Mouse (Mus musculus) hindbrain, embryonic 10.5 days (tissue): ENCODE data around the gene Tjp1. TPM values are rescaled to one million over a fixed set of nuclear protein-coding genes. Genes with fewer than 3 reads are reported as not detected.

ENCODE experiments used
- DNase-seq: peaks from one replicate; pipeline ENCODE4 v3.0.0-alpha.2; 2017; ENCODE audit warnings: low spot score
- H3K27ac ChIP-seq: fragments of 300-500 bp; sonication (generic); 2 replicates; pipeline ENCODE4 v1.5.1; 2016; ENCODE audit warnings: mild to moderate bottlenecking, moderate library complexity
- H3K27me3 ChIP-seq: fragments of 300-500 bp; sonication (generic); 2 replicates; pipeline ENCODE4 v1.6.1; 2016; ENCODE audit warnings: mild to moderate bottlenecking; ENCODE audit not compliant: poor library complexity, insufficient read depth, severe bottlenecking
- H3K36me3 ChIP-seq: fragments of 300-500 bp; sonication (generic); 2 replicates; pipeline ENCODE4 v1.6.1; 2016; ENCODE audit warnings: mild to moderate bottlenecking, moderate library complexity
- H3K4me1 ChIP-seq: fragments of 300-500 bp; sonication (generic); replicated peaks from 2 replicates; pipeline ENCODE4 v1.6.1; 2016; ENCODE audit warnings: mild to moderate bottlenecking
- H3K4me3 ChIP-seq: fragments of 300-500 bp; sonication (generic); 2 replicates; pipeline ENCODE4 v1.5.1; 2016; ENCODE audit warnings: mild to moderate bottlenecking, moderate library complexity
- H3K9me3 ChIP-seq: fragments of 300-500 bp; sonication (generic); 2 replicates; pipeline ENCODE4 v1.6.1; 2016; ENCODE audit warnings: mild to moderate bottlenecking, moderate library complexity
- WGBS: fragments of 180-500 bp; shearing (Covaris S2); methylation state at CpG from one replicate; pipeline ENCODE4 v1.1.7; 2016; 5-methylcytosine and 5-hydroxymethylcytosine counted together
- polyA plus RNA-seq: library from polyadenylated mRNA; unstranded; fragments of >200 nt; fragmentation: Nextera tagmentation; extraction: Ambion mirVana; gene quantifications from 2 replicates; pipeline ENCODE4 v1.2.1, GENCODE M21; 2016

The Tjp1 gene
- polyA plus RNA-seq, 1 experiment from 2014 or later, result 19.0 TPM

- Histone ChIP-seq H3K27me3 (0 out of 2 replicates have a peak, but pooled peaks cover 3% of the 10 kb centered on the region), H3K4me1 (peaks cover 10% of the 10 kb centered on the region), H3K27ac (no peak overlapping the region), H3K36me3 (no peaks in the 10 kb centered on the region), H3K9me3 (no peaks in the 10 kb centered on the region), H3K4me3 (no peak overlapping the region)
- 74% methylated on average over 3 of the region's 3 CpGs for WGBS
- DNase-seq, result no peak
Observed at GRCm38 (mm10) chr7:65472048-65472447, 55.5 kb downstream of the Tjp1 start.

- Histone ChIP-seq H3K4me3 (no peak overlapping the region), H3K9me3 (no peaks in the 10 kb centered on the region), H3K27me3 (0 out of 2 replicates have a peak, but pooled peaks cover 3% of the 10 kb centered on the region), H3K36me3 (no peaks in the 10 kb centered on the region), H3K4me1 (peaks cover 14% of the 10 kb centered on the region), H3K27ac (no peak overlapping the region)
- 89% methylated on average over 6 of the region's 6 CpGs for WGBS
- DNase-seq, result no peak
Observed at GRCm38 (mm10) chr7:65471406-65471805, 56.2 kb downstream of the Tjp1 start.

- no peak for DNase-seq
- H3K9me3 ChIP-seq, result no peaks in the 10 kb centered on the region
- no peaks in the 10 kb centered on the region for H3K36me3 ChIP-seq
- H3K4me1 ChIP-seq, result peaks cover 18% of the 10 kb centered on the region
- no peak overlapping the region for H3K4me3 ChIP-seq
- 35% methylated on average over 8 of the region's 8 CpGs for WGBS
- 0 out of 2 replicates have a peak, but pooled peaks cover 3% of the 10 kb centered on the region for H3K27me3 ChIP-seq
- H3K27ac ChIP-seq, result 0 out of 2 replicates have a peak overlapping the region, but pooled peaks have one; percentile 40
Observed at GRCm38 (mm10) chr7:65470214-65470613, 57.4 kb downstream of the Tjp1 start.

GRCm38 (mm10) chr7:65469666-65470065, 57.9 kb downstream of the Tjp1 start:
- H3K36me3 ChIP-seq, result no peaks in the 10 kb centered on the region
- peaks cover 18% of the 10 kb centered on the region for H3K4me1 ChIP-seq
- no peaks in the 10 kb centered on the region for H3K9me3 ChIP-seq
- no peak overlapping the region for H3K4me3 ChIP-seq
- DNase-seq, result no peak
- H3K27ac ChIP-seq, result no peak overlapping the region
- 0 out of 2 replicates have a peak, but pooled peaks cover 3% of the 10 kb centered on the region for H3K27me3 ChIP-seq
- WGBS, result 25% methylated on average over 6 of the region's 6 CpGs

DNA sequence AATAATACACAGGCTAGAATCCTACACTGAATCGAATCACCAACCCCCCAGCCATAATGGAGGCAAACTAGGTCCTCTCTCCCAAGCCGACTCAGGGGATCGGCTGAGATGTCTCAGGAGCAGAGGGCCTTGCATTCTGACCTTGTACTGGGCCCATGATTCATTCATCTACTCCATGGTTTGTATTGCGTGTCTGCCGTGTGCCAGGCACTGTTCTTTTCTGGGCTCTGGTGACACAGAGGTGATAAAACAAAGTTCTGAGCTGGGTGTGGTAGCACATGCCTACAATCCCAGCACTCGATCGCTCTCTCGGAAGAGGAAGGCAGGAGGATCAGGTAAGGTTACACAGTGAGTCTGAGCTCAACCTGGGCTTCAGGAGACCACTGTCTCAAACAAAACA, 59.4 kb downstream of the Tjp1 start:
- Histone ChIP-seq H3K4me3 (no peak overlapping the region), H3K27ac (no peak overlapping the region), H3K36me3 (no peaks in the 10 kb centered on the region), H3K9me3 (no peaks in the 10 kb centered on the region), H3K4me1 (peaks cover 18% of the 10 kb centered on the region), H3K27me3 (0 out of 2 replicates have a peak, but pooled peaks cover 3% of the 10 kb centered on the region)
- no peak for DNase-seq
- WGBS, result 89% methylated on average over 8 of the region's 8 CpGs

GRCm38 (mm10) chr7:65467306-65468021, 60.1 kb downstream of the Tjp1 start:
- DNase-seq, result no peak
- Histone ChIP-seq H3K36me3 (no peaks in the 10 kb centered on the region), H3K9me3 (no peaks in the 10 kb centered on the region), H3K4me1 (peaks cover 18% of the 10 kb centered on the region), H3K27ac (no peak overlapping the region), H3K4me3 (no peak overlapping the region), H3K27me3 (0 out of 2 replicates have a peak, but pooled peaks cover 3% of the 10 kb centered on the region)
- 84% methylated on average over 4 of the region's 4 CpGs for WGBS

DNA sequence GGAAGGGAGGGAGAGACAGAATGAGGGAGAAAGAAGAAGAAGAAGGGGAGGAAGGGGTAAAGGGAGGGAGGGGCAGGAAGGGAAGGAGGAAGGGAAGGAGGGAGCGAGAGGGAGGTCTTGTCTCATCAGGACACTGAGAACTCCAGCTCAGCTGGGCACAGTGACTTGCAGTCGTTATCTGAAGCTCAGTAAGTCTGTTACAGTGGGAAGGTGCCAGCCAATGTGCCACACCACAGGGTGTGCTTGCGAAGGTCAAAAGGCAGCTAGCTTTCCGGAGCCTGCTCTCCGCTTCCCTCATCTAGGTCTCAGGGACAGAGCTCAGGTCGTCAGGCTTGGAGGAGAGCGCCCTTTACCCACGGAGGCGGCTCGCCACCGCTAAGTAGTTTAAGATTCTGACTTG, 61.4 kb downstream of the Tjp1 start:
- Histone ChIP-seq H3K36me3 (no peaks in the 10 kb centered on the region), H3K9me3 (no peaks in the 10 kb centered on the region), H3K4me1 (peaks cover 18% of the 10 kb centered on the region), H3K27me3 (0 out of 2 replicates have a peak, but pooled peaks cover 4% of the 10 kb centered on the region), H3K27ac (no peak overlapping the region), H3K4me3 (no peak overlapping the region)
- no peak for DNase-seq
- 40% methylated on average over 11 of the region's 11 CpGs for WGBS

GRCm38 (mm10) chr7:65464518-65465037, 63.0 kb downstream of the Tjp1 start:
- Histone ChIP-seq H3K36me3 (no peaks in the 10 kb centered on the region), H3K27me3 (0 out of 2 replicates have a peak, but pooled peaks cover 4% of the 10 kb centered on the region), H3K4me3 (no peak overlapping the region), H3K9me3 (no peaks in the 10 kb centered on the region), H3K4me1 (peaks cover 10% of the 10 kb centered on the region), H3K27ac (no peak overlapping the region)
- no peak for DNase-seq
- WGBS, result 88% methylated on average over 3 of the region's 3 CpGs

GRCm38 (mm10) chr7:65463438-65463837, 64.1 kb downstream of the Tjp1 start:
- Histone ChIP-seq H3K27ac (no peak overlapping the region), H3K4me3 (no peak overlapping the region), H3K36me3 (no peaks in the 10 kb centered on the region), H3K4me1 (peaks cover 8% of the 10 kb centered on the region; the same call in 1 of the 2 replicates), H3K27me3 (0 out of 2 replicates have a peak, but pooled peaks cover 3% of the 10 kb centered on the region), H3K9me3 (no peaks in the 10 kb centered on the region)
- no peak for DNase-seq
- 86% methylated on average over 4 of the region's 4 CpGs for WGBS

DNA sequence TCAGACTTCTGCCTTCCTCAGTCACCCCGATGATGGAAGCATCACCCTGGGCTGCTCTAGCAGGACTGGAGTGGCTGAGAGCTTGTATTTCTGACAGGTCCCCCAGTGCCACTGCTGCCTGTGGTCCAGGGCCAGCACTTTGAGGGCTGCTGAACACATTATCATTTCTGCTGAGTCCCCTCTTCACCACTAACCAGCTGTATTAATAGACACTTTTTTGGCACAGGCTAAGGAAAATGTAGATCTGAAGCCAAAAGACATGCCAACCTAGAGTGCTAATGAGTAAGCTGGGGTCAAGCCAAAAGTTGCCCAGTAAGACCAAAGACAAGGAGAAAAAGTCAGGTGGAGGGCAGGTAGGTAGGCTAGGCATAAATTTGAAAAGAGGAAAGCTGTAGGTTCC, 66.2 kb downstream of the Tjp1 start:
- no peak for DNase-seq
- 83% methylated on average over 1 of the region's 1 CpGs for WGBS
- Histone ChIP-seq H3K27me3 (0 out of 2 replicates have a peak, but pooled peaks cover 3% of the 10 kb centered on the region), H3K27ac (no peak overlapping the region), H3K36me3 (no peaks in the 10 kb centered on the region), H3K4me3 (no peak overlapping the region), H3K4me1 (0 out of 2 replicates have a peak, but pooled peaks cover 4% of the 10 kb centered on the region), H3K9me3 (no peaks in the 10 kb centered on the region)

DNA sequence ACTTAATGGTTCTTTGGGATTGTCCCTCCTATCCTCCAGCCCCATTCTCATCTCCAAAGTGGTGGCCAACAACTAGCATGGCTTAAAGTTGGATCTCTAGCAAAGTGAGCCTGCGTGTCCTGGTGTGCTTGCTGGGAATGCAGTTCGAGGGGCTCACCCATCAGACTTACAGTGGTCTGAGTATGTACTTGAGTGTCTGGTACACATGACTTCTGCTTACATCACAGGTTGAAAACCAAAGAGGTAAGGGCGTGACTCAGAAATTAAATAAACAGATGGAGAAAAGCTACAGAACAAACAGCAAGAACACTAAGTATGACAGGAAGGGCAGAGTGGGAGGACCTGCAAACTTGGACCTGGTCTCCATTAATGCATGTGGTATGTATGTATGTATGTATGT, 67.4 kb downstream of the Tjp1 start:
- Histone ChIP-seq H3K4me3 (no peak overlapping the region), H3K9me3 (no peaks in the 10 kb centered on the region), H3K27me3 (0 out of 2 replicates have a peak, but pooled peaks cover 3% of the 10 kb centered on the region), H3K4me1 (no peaks in the 10 kb centered on the region; the same call in 1 of the 2 replicates), H3K27ac (no peak overlapping the region), H3K36me3 (no peaks in the 10 kb centered on the region)
- WGBS, result 84% methylated on average over 3 of the region's 3 CpGs
- no peak for DNase-seq

- Histone ChIP-seq H3K27me3 (0 out of 2 replicates have a peak, but pooled peaks cover 1% of the 10 kb centered on the region), H3K4me3 (no peak overlapping the region), H3K4me1 (peaks cover 11% of the 10 kb centered on the region), H3K9me3 (no peaks in the 10 kb centered on the region), H3K27ac (no peak overlapping the region), H3K36me3 (no peaks in the 10 kb centered on the region)
- WGBS, result 68% methylated on average over 2 of the region's 2 CpGs
- DNase-seq, result no peak
Observed at GRCm38 (mm10) chr7:65456031-65456430, 71.5 kb downstream of the Tjp1 start.

DNA sequence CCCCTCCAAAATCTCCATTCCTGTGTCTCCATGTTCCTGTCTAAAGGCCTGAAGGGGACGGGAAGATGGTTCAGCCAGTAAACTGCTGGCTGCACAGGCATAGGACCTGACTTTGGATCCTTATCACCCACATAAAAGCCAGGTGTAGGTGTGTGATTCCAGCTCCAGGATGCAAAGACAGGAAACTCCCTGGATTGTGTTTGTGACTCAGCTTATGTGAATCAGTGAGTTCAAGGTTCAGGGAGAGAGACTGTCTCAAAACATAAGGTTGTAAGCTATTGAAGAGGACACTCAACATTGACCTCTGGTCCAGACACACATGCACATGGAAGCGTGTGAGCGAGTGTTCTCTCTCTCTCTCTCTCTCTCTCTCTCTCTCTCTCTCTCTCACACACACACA, 72.4 kb downstream of the Tjp1 start:
- DNase-seq, result no peak
- Histone ChIP-seq H3K4me3 (no peak overlapping the region), H3K36me3 (no peaks in the 10 kb centered on the region), H3K9me3 (no peaks in the 10 kb centered on the region), H3K27me3 (no peaks in the 10 kb centered on the region), H3K27ac (no peak overlapping the region; the same call in 1 of the 2 replicates), H3K4me1 (peaks cover 17% of the 10 kb centered on the region)
- WGBS, result 87% methylated on average over 3 of the region's 3 CpGs
